8 mouse cellular contexts compared by ENCODE assay signal in genomic region chr4:114665684-114666083, GRCm38 (mm10).
DNase-seq lines count a peak whose midpoint lies in the region; ATAC-seq and TF ChIP-seq lines count a peak whose summit lies in the region.

No protein-coding gene starts in this region.

- no peak for DNase-seq in ES-E14 (ENCODE audit: low read depth, low spot score)
- peak; percentile 53 to 59 for DNase-seq in cerebellum, adult 2 months
- DNase-seq in forebrain, postnatal 0 days: peak; percentile 89
- peak; percentile 74 to 79 for DNase-seq in heart, postnatal 36 days
- peak; percentile 77 to 88 for DNase-seq in layer of hippocampus, adult 2 months (ENCODE audit: low spot score in 2 of 2)
- DNase-seq in lung, adult 18-20 months: peak; percentile 67 to 71
- DNase-seq in testis, postnatal 14 days (ENCODE audit: low spot score): peak; percentile 65

- peaks cover 0 to 2% of the 10 kb centered on the region in 2 experiments; a peak in 1 of 4 replicates for H3K4me1 ChIP-seq in ES-E14 (ENCODE audit: control insufficient read depth in 2 of 2, insufficient read depth in 2 of 2, low read length in 2 of 2, poor library complexity in 1 of 2)
- no peaks in the 10 kb centered on the region for H3K4me1 ChIP-seq in cerebellum, adult 2 months (ENCODE audit: control insufficient read depth, insufficient read depth, low read length)
- no peaks in the 10 kb centered on the region for H3K4me1 ChIP-seq in forebrain, postnatal 0 days (ENCODE audit: insufficient read depth)
- H3K4me1 ChIP-seq in olfactory bulb, adult 2 months (ENCODE audit: control insufficient read depth, insufficient read depth, low read length): peaks cover 13% of the 10 kb centered on the region

- peak overlapping the region; percentile 46; the same call in 1 of the 2 replicates for H3K4me2 ChIP-seq in forebrain, postnatal 0 days (ENCODE audit: low read depth)

- H3K36me3 ChIP-seq in ES-E14 (ENCODE audit: control insufficient read depth, insufficient read depth, low read length, poor library complexity, severe bottlenecking): no peaks in the 10 kb centered on the region
- no peaks in the 10 kb centered on the region for H3K36me3 ChIP-seq in forebrain, postnatal 0 days (ENCODE audit: insufficient read depth)

- no peaks in the 10 kb centered on the region for H3K9me3 ChIP-seq in ES-E14 (ENCODE audit: control insufficient read depth, insufficient read depth, low read depth, low read length)
- H3K9me3 ChIP-seq in forebrain, postnatal 0 days (ENCODE audit: low read length): no peaks in the 10 kb centered on the region

- intact Hi-C loops in heart, postnatal 36 days (cut with DNase I): loop anchor here (1.0 to 10.0 kb wide), 3 partner anchors 243 to 419 kb away; partner anchors contain the start of genes Foxd2 and Pdzk1ip1

- TF ChIP-seq CTCF in cerebellum, adult 2 months (IDR thresholded peaks at IDR 0.05; ENCODE audit: borderline replicate concordance, insufficient read depth, low read depth, low read length): peak; percentile 71
- peak; percentile 97 for TF ChIP-seq CTCF in forebrain, postnatal 0 days (IDR thresholded peaks at IDR 0.05; ENCODE audit: low read depth)
- TF ChIP-seq CTCF in layer of hippocampus, adult 2 months (conservative IDR thresholded peaks at IDR 0.05): peak; percentile 97
- TF ChIP-seq CTCF in olfactory bulb, adult 2 months (IDR thresholded peaks at IDR 0.05; ENCODE audit: insufficient read depth, low read depth, low read length): peak; percentile 92

- H3K9ac ChIP-seq in ES-E14 (ENCODE audit: insufficient read depth, low read depth, low read length, poor library complexity, severe bottlenecking): no peak overlapping the region
- no peak overlapping the region for H3K9ac ChIP-seq in forebrain, postnatal 0 days

- in situ Hi-C loops in ES-E14 (cut with MboI; ENCODE audit: low sequenced_read_pairs in 2 of 2, unreplicated experiment in 2 of 2): loop anchor here (10.0 to 25.0 kb wide), 3 partner anchors 247 to 399 kb away; partner anchors contain the start of gene Foxd2 (in 1 of the 2)

- no peak overlapping the region for H3K27ac ChIP-seq in ES-E14 (ENCODE audit: insufficient read depth, low read depth, low read length, poor library complexity, severe bottlenecking)
- H3K27ac ChIP-seq in cerebellum, adult 2 months (ENCODE audit: insufficient read depth, low read length): no peak overlapping the region
- H3K27ac ChIP-seq in forebrain, postnatal 0 days (ENCODE audit: low read depth, low read length): no peak overlapping the region
- no peak overlapping the region for H3K27ac ChIP-seq in layer of hippocampus, adult 2 months
- H3K27ac ChIP-seq in olfactory bulb, adult 2 months (ENCODE audit: insufficient read depth, low read depth, low read length): no peak overlapping the region

- TF ChIP-seq POLR2A in cerebellum, adult 2 months (IDR thresholded peaks at IDR 0.05; ENCODE audit: borderline replicate concordance, insufficient read depth, low read length): no peak
- TF ChIP-seq POLR2A in olfactory bulb, adult 2 months (IDR thresholded peaks at IDR 0.05; ENCODE audit: insufficient read depth, low read depth, low read length): no peak

- H3K27me3 ChIP-seq in cerebellum, adult 2 months (ENCODE audit: control insufficient read depth, insufficient read depth, low read length): no peaks in the 10 kb centered on the region; the same call in 1 of the 2 replicates
- peaks cover 62% of the 10 kb centered on the region for H3K27me3 ChIP-seq in forebrain, postnatal 0 days (ENCODE audit: insufficient read depth, low read length)

- peak; percentile 77 for ATAC-seq in forebrain, postnatal 0 days

- 5% methylated on average over 14 of the region's 14 CpGs for WGBS in cerebellum, adult 2 months
- 2% methylated on average over 14 of the region's 14 CpGs for WGBS in forebrain, postnatal 0 days
- WGBS in olfactory bulb, adult 2 months: 6% methylated on average over 14 of the region's 14 CpGs

- H3K4me3 ChIP-seq in ES-E14 (ENCODE audit: insufficient read depth in 1 of 2, low read depth in 1 of 2, low read length in 2 of 2, poor library complexity in 1 of 2, severe bottlenecking in 1 of 2): peak overlapping the region in 1 of 2 experiments; percentile 25; a peak in 1 of 4 replicates
- no peak overlapping the region for H3K4me3 ChIP-seq in cerebellum, adult 2 months (replicated peaks; ENCODE audit: insufficient read depth, low read depth, low read length)
- peak overlapping the region; percentile 20 for H3K4me3 ChIP-seq in forebrain, postnatal 0 days (ENCODE audit: low read depth, low read length)
- peak overlapping the region; percentile 29 for H3K4me3 ChIP-seq in layer of hippocampus, adult 2 months
- H3K4me3 ChIP-seq in olfactory bulb, adult 2 months (ENCODE audit: insufficient read depth, low read depth, low read length): peak overlapping the region; percentile 6

TF ChIP-seq in ES-E14, 5 proteins besides CTCF, POLR2A, EP300 and RAD21:
- TF ChIP-seq ZC3H11A (IDR thresholded peaks at IDR 0.05; ENCODE audit: borderline replicate concordance, low read depth, low read length): peak; percentile 82; the same call in 1 of the 2 replicates
- TF ChIP-seq HCFC1 (IDR thresholded peaks at IDR 0.05; ENCODE audit: borderline replicate concordance, insufficient read depth, low read length): no peak
